Mouse (Mus musculus) spleen, adult 18-20 months (tissue): ENCODE measurements around the gene Lrrn4cl.
"Not testable (repeated sequence)": the region's sequence is repeated elsewhere in the genome, so short reads cannot be mapped to it uniquely, and the experiment has no call there.

Experiments
- DNase-seq, 2 experiments: peaks; one replicate each; pipeline ENCODE4 v3.0.0; 2022; ENCODE audit warnings: mixed read lengths in 2 of 2

The Lrrn4cl gene

GRCm38 (mm10) chr19:8839103-8839907 is 11.3 kb upstream of the Lrrn4cl start, which contains the start of gene Gng3:
Gene Gng3, minus strand, starts transcription at chr19:8839194.
- DNase-seq = no peak

- peak; percentile 62 to 74 for DNase-seq
Measured at GRCm38 (mm10) chr19:8839908-8840791, 10.4 kb upstream of the Lrrn4cl start.

DNA sequence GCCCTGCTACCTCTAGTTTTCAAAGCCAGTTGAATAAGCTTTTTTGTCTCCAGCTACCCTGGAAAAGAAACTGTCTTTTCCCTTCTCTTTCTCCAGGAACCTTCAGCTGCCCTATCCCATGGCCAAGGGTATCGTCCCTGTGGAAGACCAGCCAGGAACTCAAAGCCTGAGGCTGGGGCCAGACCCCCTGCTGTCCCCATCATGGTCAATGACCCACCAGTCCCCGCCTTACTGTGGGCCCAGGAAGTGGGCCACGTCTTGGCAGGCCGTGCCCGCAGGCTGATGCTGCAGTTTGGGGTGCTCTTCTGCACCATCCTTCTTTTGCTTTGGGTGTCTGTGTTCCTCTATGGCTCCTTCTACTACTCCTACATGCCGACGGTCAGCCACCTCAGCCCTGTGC is 9.6 kb upstream of the Lrrn4cl start:
- no peak for DNase-seq

DNA sequence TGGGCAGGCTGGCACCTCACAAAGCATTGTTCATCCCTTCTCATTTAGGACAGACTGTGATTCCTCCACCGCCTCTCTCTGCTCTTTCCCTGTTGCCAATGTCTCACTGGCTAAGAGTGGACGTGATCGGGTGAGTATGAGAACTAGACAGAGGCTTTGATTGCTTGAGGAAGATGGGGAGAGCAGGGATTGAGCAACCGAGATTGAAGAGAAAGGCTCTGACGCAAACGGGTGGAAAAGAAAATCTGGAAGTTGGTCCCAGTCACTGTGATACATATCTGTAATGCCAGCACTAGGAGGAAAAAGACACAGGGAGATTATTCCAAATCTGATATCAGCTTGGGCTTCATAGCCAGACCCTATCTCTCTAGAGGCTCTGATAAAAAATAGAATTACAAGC is 7.6 kb upstream of the Lrrn4cl start:
- DNase-seq = no peak

- DNase-seq = peak in 1 of 2 experiments; percentile 83
Measured at GRCm38 (mm10) chr19:8844371-8845129, 6.0 kb upstream of the Lrrn4cl start.

- DNase-seq = no peak
Measured at GRCm38 (mm10) chr19:8848356-8848755, 2.2 kb upstream of the Lrrn4cl start.

DNA sequence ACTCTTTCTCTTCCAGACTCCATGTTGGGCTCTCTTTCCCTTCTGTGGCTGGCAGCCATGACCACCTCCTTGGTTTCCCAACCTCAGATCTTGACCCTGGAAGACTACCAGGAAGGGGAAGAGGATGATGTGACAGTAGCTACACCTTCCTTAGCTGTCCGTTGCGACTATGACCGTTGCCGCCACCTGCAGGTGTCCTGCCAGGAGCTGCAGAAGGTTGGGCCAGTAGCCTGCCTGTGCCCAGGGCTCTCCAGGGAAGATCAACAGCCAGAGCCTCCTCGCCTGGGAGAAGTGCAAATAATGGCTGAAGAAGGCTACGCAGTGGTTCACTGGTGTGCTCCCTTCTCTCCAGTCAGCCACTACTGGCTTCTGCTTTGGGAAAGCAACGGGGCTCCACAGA is 1.1 kb downstream of the Lrrn4cl start:
- no peak for DNase-seq

DNA sequence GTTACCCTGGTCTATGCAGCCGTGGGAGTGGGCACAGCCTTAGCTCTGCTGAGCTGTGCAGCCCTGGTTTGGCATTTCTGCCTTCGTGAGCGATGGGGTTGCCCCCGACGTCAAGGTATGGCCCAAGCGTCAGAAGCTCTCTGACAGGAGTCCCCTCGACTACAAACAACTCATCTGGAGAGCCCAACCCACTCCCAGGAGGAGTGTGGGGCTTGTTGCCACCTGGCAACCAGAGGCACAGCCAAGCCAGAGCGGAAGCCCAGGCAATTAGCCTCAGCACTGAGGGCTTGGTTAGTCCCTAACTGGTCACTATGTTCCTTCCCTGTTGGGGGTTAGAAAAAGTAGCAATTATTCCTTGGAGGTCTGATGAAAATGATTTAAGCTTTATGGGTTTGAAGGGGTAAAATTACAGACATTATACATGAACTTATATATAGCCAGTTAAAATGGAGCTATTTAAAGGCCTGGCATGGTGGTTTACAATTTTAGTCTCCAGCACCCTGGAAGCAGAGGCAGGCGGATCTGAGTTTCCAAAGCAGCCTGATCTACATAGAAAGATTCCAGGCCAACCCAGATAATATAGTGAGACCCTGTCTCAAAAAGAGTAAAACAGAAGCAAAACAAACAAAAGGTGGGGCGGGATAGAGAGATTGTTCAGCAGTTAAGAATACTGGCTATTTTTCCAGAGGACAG is 1.8 kb downstream of the Lrrn4cl start:
- no peak for DNase-seq

DNA sequence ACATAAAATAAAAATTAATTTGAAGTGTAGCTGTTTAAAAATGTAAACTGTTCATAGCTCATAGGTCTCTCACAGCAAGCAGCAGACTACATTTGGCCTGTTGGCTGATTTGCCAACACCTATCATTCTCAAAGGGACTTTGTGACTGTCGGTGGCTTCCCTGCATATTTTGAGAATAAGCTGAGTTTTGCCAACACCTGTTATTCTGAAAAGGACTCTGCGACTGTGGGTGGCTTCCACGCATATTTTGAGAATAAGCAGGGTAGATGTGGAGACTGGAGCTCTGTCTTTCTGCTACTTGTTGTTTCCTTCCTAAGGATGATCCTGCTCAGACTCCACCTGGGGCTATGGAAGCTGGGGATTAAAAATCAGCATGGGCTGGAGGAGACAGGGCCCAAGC is 2.5 kb downstream of the Lrrn4cl start:
- no peak for DNase-seq

- DNase-seq = peak in 1 of 2 experiments; percentile 32
Measured at GRCm38 (mm10) chr19:8857689-8858088, 7.1 kb downstream of the Lrrn4cl start.

DNA sequence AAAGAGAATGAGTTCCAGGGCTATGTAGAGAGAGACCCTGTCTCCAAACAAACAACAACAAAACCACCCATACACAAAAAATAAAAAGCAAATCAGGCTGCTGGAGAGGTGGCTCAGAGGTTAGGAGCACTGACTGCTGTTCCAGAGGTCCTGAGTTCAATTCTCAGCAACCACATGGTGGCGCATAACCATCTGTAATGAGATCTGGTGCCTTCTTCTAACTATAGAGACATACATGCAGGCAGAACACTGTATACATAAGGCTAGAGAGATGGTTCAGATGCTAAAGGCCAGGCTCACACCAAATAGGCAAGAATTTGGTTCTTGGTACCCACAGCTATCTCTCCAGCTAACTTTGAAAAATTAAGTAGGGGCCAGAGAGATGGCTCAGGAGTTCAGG is 8.4 kb downstream of the Lrrn4cl start:
- peak in 1 of 2 experiments; percentile 52 for DNase-seq

DNA sequence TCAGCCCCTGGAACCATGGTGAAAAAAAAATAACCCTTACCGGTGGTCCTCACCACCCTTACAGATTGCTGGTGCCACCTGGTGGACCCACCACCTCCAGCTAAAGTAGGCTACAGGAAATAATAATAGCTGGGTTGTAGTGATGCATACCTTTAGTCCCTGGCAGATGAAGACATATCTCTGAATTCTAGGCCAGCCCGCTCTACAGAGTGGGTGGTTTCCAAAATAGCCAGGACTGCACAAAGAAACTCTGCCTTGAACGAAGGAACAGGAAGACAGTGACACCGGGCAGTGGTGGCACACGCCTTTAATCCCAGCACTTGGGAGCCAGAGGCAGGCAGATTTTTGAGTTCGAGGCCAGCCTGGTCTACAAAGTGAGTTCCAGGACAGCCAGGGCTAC is 13.7 kb downstream of the Lrrn4cl start:
- no peak for DNase-seq

- not testable (repeated sequence) for DNase-seq
Measured at GRCm38 (mm10) chr19:8870381-8870780, 19.8 kb downstream of the Lrrn4cl start.

DNA sequence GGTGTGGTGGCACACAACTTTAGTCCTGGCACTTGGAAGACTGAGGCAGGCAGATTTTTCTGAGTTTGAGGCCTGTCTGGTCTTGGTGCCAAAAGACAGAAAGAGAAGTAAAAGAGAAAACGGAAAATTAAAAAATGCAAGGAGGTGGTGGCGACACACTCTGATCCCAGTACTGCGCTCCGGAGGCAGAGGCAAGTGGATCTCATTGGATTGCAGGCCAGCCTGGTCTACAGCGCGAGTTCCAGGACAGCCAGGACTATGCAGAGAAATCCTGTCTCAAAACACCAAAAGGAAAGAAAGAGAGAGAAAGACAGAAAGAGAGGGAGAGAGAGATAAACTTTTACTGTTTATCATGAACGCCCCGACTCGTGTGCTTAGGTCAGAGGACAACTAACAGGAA is 20.3 kb downstream of the Lrrn4cl start:
- no peak for DNase-seq

DNA sequence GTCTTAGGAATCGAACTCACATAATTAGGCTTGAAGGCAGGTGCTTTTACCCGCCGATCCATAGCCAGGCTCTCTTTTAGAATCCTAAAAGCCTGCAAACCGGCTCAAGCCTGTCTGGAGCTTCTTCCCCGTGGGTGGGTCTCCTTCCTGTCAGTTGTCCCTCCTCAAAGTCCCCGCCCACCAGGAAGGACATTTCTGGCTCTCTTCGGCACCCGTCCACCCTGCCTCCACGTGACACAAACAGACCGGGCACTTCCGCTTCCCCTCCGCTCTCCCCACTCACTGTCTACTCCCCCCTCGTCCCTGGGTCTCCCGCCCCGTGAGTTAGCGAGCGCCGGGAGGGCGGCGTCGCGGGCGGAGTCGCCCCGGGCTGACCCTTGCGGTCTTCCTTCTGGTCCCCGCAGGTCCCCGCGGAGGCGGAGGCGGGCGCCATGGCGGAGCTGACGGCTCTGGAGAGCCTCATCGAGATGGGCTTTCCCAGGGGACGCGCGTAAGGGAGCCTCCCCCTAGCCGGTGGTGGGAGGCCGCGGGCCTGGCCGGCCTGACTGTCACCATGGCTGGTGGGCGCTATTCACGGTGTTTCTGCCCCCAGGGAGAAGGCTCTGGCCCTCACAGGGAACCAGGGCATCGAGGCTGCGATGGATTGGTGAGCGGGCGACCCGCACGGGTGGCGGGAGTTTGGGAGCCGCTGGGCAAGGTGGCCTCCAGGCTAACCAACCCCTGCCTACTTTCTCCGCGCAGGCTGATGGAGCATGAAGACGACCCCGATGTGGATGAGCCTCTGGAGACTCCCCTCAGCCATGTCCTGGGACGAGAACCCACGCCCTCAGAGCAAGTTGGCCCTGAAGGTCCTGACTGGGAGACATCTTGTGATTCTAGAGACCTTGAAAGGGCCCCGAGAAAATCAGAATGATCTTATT is 21.0 kb downstream of the Lrrn4cl start, which contains the start of gene Ubxn1:
Gene Ubxn1, plus strand, starts transcription at position 230 of the 920 bp plus-strand sequence.
- DNase-seq = peak; percentile 92 to 93

- no peak for DNase-seq
Measured at GRCm38 (mm10) chr19:8872266-8872840, 21.8 kb downstream of the Lrrn4cl start.

- DNase-seq = no peak
Measured at GRCm38 (mm10) chr19:8875031-8875430, 24.5 kb downstream of the Lrrn4cl start.

DNA sequence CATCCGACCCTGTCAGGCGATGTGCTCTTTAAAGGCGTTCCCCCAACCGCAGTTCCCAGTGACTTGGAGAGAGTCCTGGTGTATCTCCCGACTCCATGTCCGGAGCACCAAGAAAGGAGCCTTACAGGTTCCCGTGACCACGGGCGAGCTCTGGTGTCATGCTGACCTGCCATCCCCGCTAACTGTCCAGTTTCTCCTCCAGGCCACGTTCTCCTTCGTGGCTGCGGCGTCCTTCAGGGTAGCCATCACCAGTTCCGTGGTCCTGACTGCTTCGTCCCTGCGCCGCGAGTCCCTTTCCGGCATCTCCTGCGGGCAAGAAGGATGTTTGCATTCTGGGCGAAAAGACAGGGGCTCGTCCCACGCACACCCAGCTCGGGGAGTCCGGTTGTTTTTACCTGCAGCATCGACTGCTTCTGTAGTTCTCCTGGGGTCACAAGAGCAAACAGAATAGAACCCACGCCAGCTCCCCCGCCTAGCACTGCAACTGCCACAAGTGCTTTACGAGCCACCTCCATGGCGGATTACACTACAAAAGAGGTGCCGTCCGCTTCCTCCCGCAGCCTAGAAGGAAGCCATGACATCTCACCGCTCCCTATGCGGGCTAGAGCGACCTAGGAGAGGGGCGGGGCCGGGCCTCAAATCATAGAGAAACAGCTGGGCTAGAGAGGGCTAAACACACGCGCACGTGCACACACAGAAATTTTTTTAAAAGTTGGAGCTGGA is 29.9 kb downstream of the Lrrn4cl start, which contains the start of gene Uqcc3:
Gene Uqcc3, minus strand, starts transcription at position 613 of the 723 bp plus-strand sequence.
- peak; percentile 80 to 88 for DNase-seq

DNA sequence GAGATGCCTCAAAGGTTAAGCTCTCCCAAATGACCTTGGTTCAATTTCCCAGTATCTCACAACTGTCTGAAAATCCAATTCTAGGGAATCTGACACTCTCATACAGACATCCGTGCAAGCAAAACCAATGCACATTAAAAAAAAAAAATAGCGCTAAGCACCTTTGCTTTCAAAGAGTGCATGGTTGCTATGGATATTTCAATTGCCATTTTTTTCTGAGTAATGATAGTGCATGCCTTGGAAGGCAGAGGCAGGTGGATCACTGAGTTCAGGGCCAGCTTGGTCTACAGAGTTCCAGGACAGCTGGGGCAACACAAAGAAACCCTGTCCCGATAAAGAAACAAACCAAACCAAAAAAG is 30.4 kb downstream of the Lrrn4cl start:
- no peak for DNase-seq

DNA sequence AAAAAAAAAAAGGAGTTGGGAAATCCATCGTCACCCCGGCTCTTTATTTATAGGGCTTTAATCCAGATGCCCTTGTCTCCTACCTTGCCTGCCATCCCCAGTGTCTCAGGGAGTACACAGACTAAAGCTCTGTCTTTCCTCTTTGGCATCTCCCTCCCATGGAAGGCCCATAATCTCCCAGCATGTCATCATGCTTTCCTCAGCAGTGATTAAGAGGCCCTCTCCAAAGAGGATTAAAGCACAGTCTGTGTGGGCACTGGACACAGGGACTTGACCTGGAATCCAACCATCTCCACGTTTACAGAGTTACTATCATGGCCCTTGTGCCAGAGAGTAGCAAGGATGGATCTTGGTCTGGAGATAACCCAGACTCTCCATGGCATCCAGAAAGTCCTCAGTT is 33.0 kb downstream of the Lrrn4cl start, which contains the start of the genes Lbhd1 and Gm49403:
Gene Lbhd1, plus strand, starts transcription at position 117 of the 400 bp plus-strand sequence.
Gene Gm49403, plus strand, starts transcription at position 315 of the 400 bp plus-strand sequence.
- no peak for DNase-seq
